Mouse (Mus musculus) CH12.LX (cell line): ENCODE measurements around the gene Mylk3. TPM values are rescaled to one million over a fixed set of nuclear protein-coding genes. Genes with fewer than 3 reads are reported as not detected.

Source experiments
- DNase-seq: peaks from one replicate; pipeline ENCODE4 v3.0.0-alpha.2; 2013; ENCODE audit errors: extremely low read depth
- H3K27ac ChIP-seq: 2 replicates; pipeline ENCODE4 v1.5.1; 2012; ENCODE audit warnings: low read depth, mild to moderate bottlenecking, control low read depth, moderate library complexity; ENCODE audit not compliant: insufficient read depth
- H3K27me3 ChIP-seq: replicated peaks from 2 replicates; pipeline ENCODE3; 2012; ENCODE audit warnings: inconsistent platforms
- H3K36me3 ChIP-seq, 2 experiments: replicated peaks in 1 of 2; 2 replicates each; pipeline versions ENCODE3 to v1.6.1; 2012; ENCODE audit warnings: inconsistent platforms in 1 of 2, low read length in 1 of 2, mild to moderate bottlenecking in 1 of 2, mixed read lengths in 1 of 2, moderate library complexity in 1 of 2; ENCODE audit not compliant: control insufficient read depth in 1 of 2, insufficient read depth in 1 of 2
- H3K4me1 ChIP-seq, 2 experiments: 2 replicates each; pipeline ENCODE4 v1.6.1; 2012; ENCODE audit warnings: inconsistent platforms in 1 of 2, moderate library complexity in 1 of 2; ENCODE audit not compliant: insufficient read depth in 2 of 2, control insufficient read depth in 1 of 2
- H3K4me2 ChIP-seq: 2 replicates; pipeline ENCODE4 v1.6.1; 2012; ENCODE audit warnings: low read depth, mild to moderate bottlenecking, control low read depth; ENCODE audit not compliant: poor library complexity, insufficient read depth, severe bottlenecking
- H3K4me3 ChIP-seq, 3 experiments: fragments of 150-350 bp in 1 of 3; sonication (generic) in 1 of 3; replicated peaks in 1 of 3; 2 replicates each; pipeline versions ENCODE3 to v1.5.1; 2011 to 2012; ENCODE audit warnings: low read depth in 2 of 3, low read length in 2 of 3, mild to moderate bottlenecking in 2 of 3, moderate library complexity in 2 of 3, control low read depth in 1 of 3, improper control_type of control experiment in 1 of 3, inconsistent platforms in 1 of 3, mixed read lengths in 1 of 3; ENCODE audit not compliant: poor library complexity in 1 of 3
- H3K79me2 ChIP-seq: replicated peaks from 2 replicates; pipeline ENCODE4 v1.6.1; 2012; ENCODE audit warnings: mild to moderate bottlenecking, moderate library complexity; ENCODE audit not compliant: control insufficient read depth, poor library complexity, insufficient read depth, severe bottlenecking; ENCODE audit errors: extremely low read depth
- H3K9ac ChIP-seq: 2 replicates; pipeline ENCODE4 v1.6.1; 2012; ENCODE audit warnings: low read depth, mild to moderate bottlenecking, control low read depth, moderate library complexity; ENCODE audit not compliant: insufficient read depth
- H3K9me3 ChIP-seq: replicated peaks from 2 replicates; pipeline ENCODE3; 2012; ENCODE audit warnings: low read length, inconsistent platforms, mixed read lengths
- BHLHE40 ChIP-seq: IDR thresholded peaks from 2 replicates; pipeline ENCODE4 v1.6.1; 2011; ENCODE audit warnings: mild to moderate bottlenecking, low read depth, low read length, improper control_type of control experiment
- CHD1 ChIP-seq: IDR thresholded peaks from 2 replicates; pipeline ENCODE4 v1.6.1; 2012; ENCODE audit warnings: low read depth, low read length, improper control_type of control experiment, inconsistent platforms
- CHD2 ChIP-seq: IDR thresholded peaks from 2 replicates; pipeline ENCODE4 v1.6.1; 2011; ENCODE audit warnings: low read length, improper control_type of control experiment
- E2F4 ChIP-seq: IDR thresholded peaks from 2 replicates; pipeline ENCODE4 v1.6.1; 2011; ENCODE audit warnings: low read depth, low read length, improper control_type of control experiment; ENCODE audit not compliant: insufficient replicate concordance
- ELF1 ChIP-seq: IDR thresholded peaks from 2 replicates; pipeline ENCODE4 v1.6.1; 2014; ENCODE audit warnings: low read depth, mild to moderate bottlenecking, inconsistent platforms, low read length, improper control_type of control experiment
- EP300 ChIP-seq: IDR thresholded peaks from 2 replicates; pipeline ENCODE4 v1.6.1; 2011; ENCODE audit warnings: low read length, improper control_type of control experiment
- ETS1 ChIP-seq: conservative IDR thresholded peaks from 2 replicates; pipeline ENCODE4 v1.6.1; 2012; ENCODE audit warnings: low read depth, mild to moderate bottlenecking, inconsistent platforms, low read length, improper control_type of control experiment, moderate library complexity
- GABPA ChIP-seq: IDR thresholded peaks from 2 replicates; pipeline ENCODE4 v1.6.1; 2012; ENCODE audit warnings: low read depth, low read length, improper control_type of control experiment, inconsistent platforms; ENCODE audit not compliant: insufficient replicate concordance
- HCFC1 ChIP-seq: IDR thresholded peaks from 2 replicates; pipeline ENCODE4 v1.6.1; 2012; ENCODE audit warnings: low read depth, mild to moderate bottlenecking, inconsistent platforms, low read length, improper control_type of control experiment
- JUN ChIP-seq: IDR thresholded peaks from 2 replicates; pipeline ENCODE4 v1.6.1; 2011; ENCODE audit warnings: low read depth, mild to moderate bottlenecking, low read length, improper control_type of control experiment, moderate library complexity; ENCODE audit not compliant: insufficient read depth
- JUND ChIP-seq: conservative IDR thresholded peaks from 2 replicates; pipeline ENCODE4 v1.6.1; 2011; ENCODE audit warnings: low read depth, low read length, improper control_type of control experiment
- KAT2A ChIP-seq: IDR thresholded peaks from 2 replicates; pipeline ENCODE4 v1.6.1; 2012; ENCODE audit warnings: low read length, improper control_type of control experiment, inconsistent platforms; ENCODE audit not compliant: insufficient replicate concordance
- MAFK ChIP-seq: IDR thresholded peaks from 2 replicates; pipeline ENCODE4 v1.6.1; 2011; ENCODE audit warnings: low read length, improper control_type of control experiment; ENCODE audit not compliant: insufficient replicate concordance
- MAX ChIP-seq: IDR thresholded peaks from 2 replicates; pipeline ENCODE4 v1.6.1; 2011; ENCODE audit warnings: low read length, improper control_type of control experiment
- MEF2A ChIP-seq: IDR thresholded peaks from 2 replicates; pipeline ENCODE4 v1.6.1; 2014; ENCODE audit warnings: low read depth, mild to moderate bottlenecking, inconsistent platforms, low read length, improper control_type of control experiment, borderline replicate concordance
- MXI1 ChIP-seq: IDR thresholded peaks from 2 replicates; pipeline ENCODE4 v1.6.1; 2011; ENCODE audit warnings: mild to moderate bottlenecking, low read depth, low read length, improper control_type of control experiment
- NELFE ChIP-seq: IDR thresholded peaks from 2 replicates; pipeline ENCODE4 v1.6.1; 2011; ENCODE audit warnings: low read depth, low read length, improper control_type of control experiment
- PAX5 ChIP-seq: IDR thresholded peaks from 2 replicates; pipeline ENCODE4 v1.6.1; 2012; ENCODE audit warnings: low read length, inconsistent platforms, mixed read lengths
- POLR2A ChIP-seq: IDR thresholded peaks from 2 replicates; pipeline ENCODE4 v1.6.1; 2011; ENCODE audit warnings: low read depth, mild to moderate bottlenecking, improper control_type of control experiment, low read length
- RAD21 ChIP-seq: IDR thresholded peaks from 2 replicates; pipeline ENCODE4 v1.6.1; 2011; ENCODE audit warnings: low read depth, mild to moderate bottlenecking, low read length, improper control_type of control experiment, moderate library complexity
- SIN3A ChIP-seq: IDR thresholded peaks from 2 replicates; pipeline ENCODE4 v1.6.1; 2012; ENCODE audit warnings: low read length, improper control_type of control experiment, inconsistent platforms
- SMC3 ChIP-seq: IDR thresholded peaks from 2 replicates; pipeline ENCODE4 v1.6.1; 2011; ENCODE audit warnings: low read depth, low read length, improper control_type of control experiment
- TBP ChIP-seq: conservative IDR thresholded peaks from 2 replicates; pipeline ENCODE4 v1.6.1; 2011; ENCODE audit warnings: low read depth, low read length, improper control_type of control experiment
- USF1 ChIP-seq: IDR thresholded peaks from 2 replicates; pipeline ENCODE4 v1.6.1; 2014; ENCODE audit warnings: low read depth, mild to moderate bottlenecking, inconsistent platforms, low read length, improper control_type of control experiment
- USF2 ChIP-seq: conservative IDR thresholded peaks from 2 replicates; pipeline ENCODE4 v1.6.1; 2011; ENCODE audit warnings: low read depth, low read length, improper control_type of control experiment
- ZKSCAN1 ChIP-seq: IDR thresholded peaks from 2 replicates; pipeline ENCODE4 v1.6.1; 2012; ENCODE audit warnings: low read depth, inconsistent platforms, low read length, improper control_type of control experiment, borderline replicate concordance
- ZNF384 ChIP-seq: IDR thresholded peaks from 2 replicates; pipeline ENCODE4 v1.6.1; 2012; ENCODE audit warnings: low read depth, low read length, improper control_type of control experiment, inconsistent platforms
- dilution Hi-C: fragments of 300-500 bp; cut with MboI; formaldehyde crosslinking; loops from 2 replicates; pipeline ENCODE4 v1.14.3; 2020; ENCODE audit warnings: low sequenced_read_pairs; ENCODE audit not compliant: extremely low pct_unique_long_range_greater_than_20kb, extremely low pct_ligation_motif_present
- in situ Hi-C: fragments of 300-500 bp; cut with MboI; formaldehyde crosslinking; loops from 3 replicates; pipeline ENCODE4 v1.14.3; 2019; ENCODE audit warnings: low sequenced_read_pairs, low pct_ligation_motif_present, low pct_unique_long_range_greater_than_20kb, mixed read lengths
- polyA plus RNA-seq: library from polyadenylated mRNA; unstranded; fragments of >175 nt; gene quantifications from 2 replicates; pipeline ENCODE4 v1.2.1, GENCODE M21; 2012; ENCODE audit warnings: low read depth; ENCODE audit not compliant: insufficient read length
- total RNA-seq, 2 experiments: library from RNA; depleted of rRNA; stranded (reverse); fragments of 300-350 nt in 1 of 2; fragments of >200 nt in 1 of 2; gene quantifications; 2 replicates each; pipeline ENCODE4 v1.2.3; 2012 to 2014

Mylk3 gene
- total and polyA plus RNA-seq, 3 experiments, result 0.07 to 0.08 TPM; not detected in 1

GRCm38 (mm10) chr8:85391438-85391837, 5.3 kb upstream of the Mylk3 start:
- no peak overlapping the region for H3K4me2 ChIP-seq
- TF ChIP-seq ZKSCAN1 (no peak), ETS1 (no peak), MXI1 (no peak), BHLHE40 (no peak), CHD2 (no peak), ELF1 (no peak), NELFE (no peak), USF1 (no peak), POLR2A (no peak), JUND (no peak), TBP (no peak), MAFK (no peak), CHD1 (no peak), KAT2A (no peak), RAD21 (no peak), JUN (no peak)
- TF ChIP-seq, all 38 proteins: peak for 0
- Histone ChIP-seq H3K4me3 (no peak overlapping the region), H3K27me3 (no peaks in the 10 kb centered on the region), H3K79me2 (no peaks in the 10 kb centered on the region), H3K36me3 (no peaks in the 10 kb centered on the region), H3K27ac (no peak overlapping the region), H3K4me1 (no peaks in the 10 kb centered on the region), H3K9me3 (no peaks in the 10 kb centered on the region), H3K9ac (no peak overlapping the region)
- DNase-seq, result no peak
- dilution Hi-C loops, result no loop called here
- in situ Hi-C loops, result no loop called here

GRCm38 (mm10) chr8:85381926-85382325, 4.2 kb downstream of the Mylk3 start:
- Histone ChIP-seq H3K9me3 (no peaks in the 10 kb centered on the region), H3K4me3 (no peak overlapping the region), H3K27me3 (no peaks in the 10 kb centered on the region), H3K4me1 (peaks cover 0 to 2% of the 10 kb centered on the region in 2 experiments; a peak in 2 of 4 replicates), H3K27ac (no peak overlapping the region), H3K36me3 (no peaks in the 10 kb centered on the region), H3K9ac (no peak overlapping the region), H3K4me2 (no peak overlapping the region), H3K79me2 (no peaks in the 10 kb centered on the region)
- DNase-seq, result no peak
- in situ Hi-C loops, result no loop called here
- no peak for TF ChIP-seq JUND
- TF ChIP-seq NELFE, result no peak
- no peak for TF ChIP-seq MEF2A
- TF ChIP-seq KAT2A, result no peak
- TF ChIP-seq ZNF384, result no peak
- no peak for TF ChIP-seq POLR2A
- no peak for TF ChIP-seq GABPA
- no peak for TF ChIP-seq EP300
- TF ChIP-seq MAX, result no peak
- TF ChIP-seq E2F4, result no peak
- no peak for TF ChIP-seq MAFK
- TF ChIP-seq USF2, result no peak
- TF ChIP-seq USF1, result no peak
- TF ChIP-seq SIN3A, result no peak
- TF ChIP-seq JUN, result no peak
- TF ChIP-seq TBP, result no peak
- no peak for TF ChIP-seq PAX5
- TF ChIP-seq RAD21, result no peak
- TF ChIP-seq SMC3, result no peak
- no peak for TF ChIP-seq HCFC1
- TF ChIP-seq, all 38 proteins: peak for 0
- dilution Hi-C loops, result no loop called here
